Mouse (Mus musculus) small intestine, adult 2 months (tissue): ENCODE measurements around the gene Camta1. TPM values are rescaled to one million over a fixed set of nuclear protein-coding genes. Genes with fewer than 3 reads are reported as not detected.
"Not testable (repeated sequence)": the region's sequence is repeated elsewhere in the genome, so short reads cannot be mapped to it uniquely, and the experiment has no call there.

Source experiments
- H3K27ac ChIP-seq: fragments of 200-500 bp; 2 replicates; pipeline ENCODE4 v1.5.1; 2012; ENCODE audit warnings: low read depth, low read length, control low read depth, inconsistent platforms; ENCODE audit not compliant: insufficient read depth
- H3K27me3 ChIP-seq: fragments of 200-500 bp; 2 replicates; pipeline ENCODE4 v1.6.1; 2012; ENCODE audit warnings: mild to moderate bottlenecking, moderate library complexity, low read length, inconsistent platforms; ENCODE audit not compliant: control insufficient read depth, insufficient read depth
- H3K36me3 ChIP-seq: fragments of 200-500 bp; 2 replicates; pipeline ENCODE4 v1.6.1; 2012; ENCODE audit warnings: mild to moderate bottlenecking, low read length, control low read depth, inconsistent platforms; ENCODE audit not compliant: control insufficient read depth, insufficient read depth
- H3K4me1 ChIP-seq: fragments of 200-500 bp; 2 replicates; pipeline ENCODE4 v1.6.1; 2012; ENCODE audit warnings: low read length, inconsistent platforms, mixed read lengths; ENCODE audit not compliant: control insufficient read depth, insufficient read depth, insufficient read length
- H3K4me3 ChIP-seq: fragments of 200-500 bp; 2 replicates; pipeline ENCODE4 v1.5.1; 2012; ENCODE audit warnings: low read depth, mild to moderate bottlenecking, control low read depth, inconsistent platforms, low read length, moderate library complexity
- CTCF ChIP-seq: fragments of 200-500 bp; IDR thresholded peaks from 2 replicates; pipeline ENCODE4 v1.5.1; 2012; ENCODE audit warnings: low read depth, mild to moderate bottlenecking, control low read depth, inconsistent platforms, low read length, moderate library complexity, mixed read lengths; ENCODE audit not compliant: insufficient replicate concordance, insufficient read length; ENCODE audit errors: extremely low read depth
- POLR2A ChIP-seq: fragments of 200-500 bp; IDR thresholded peaks from 2 replicates; pipeline ENCODE4 v1.6.1; 2012; ENCODE audit warnings: low read depth, mild to moderate bottlenecking, control low read depth, inconsistent platforms, low read length, moderate library complexity
- WGBS: fragments of 180-500 bp; shearing (Covaris S2); methylation state at CpG from one replicate; pipeline ENCODE4 v1.1.7; 2018; 5-methylcytosine and 5-hydroxymethylcytosine counted together
- polyA plus RNA-seq: library from polyadenylated mRNA; depleted of rRNA; stranded (reverse); fragments of >200 nt; gene quantifications from 2 replicates; pipeline ENCODE4 v1.2.3, GENCODE M21; 2012

Gene Camta1
- polyA plus RNA-seq, 1 experiment: 2.2 TPM

- Histone ChIP-seq H3K4me3 (no peak overlapping the region), H3K27ac (no peak overlapping the region), H3K36me3 (no peaks in the 10 kb centered on the region), H3K4me1 (peaks cover 5% of the 10 kb centered on the region), H3K27me3 (no peaks in the 10 kb centered on the region)
- TF ChIP-seq POLR2A (no peak), CTCF (no peak)
- 86% methylated on average over 4 of the region's 4 CpGs for WGBS
Measured at GRCm38 (mm10) chr4:150888492-150888891, 973.2 kb downstream of the Camta1 start.

- Histone ChIP-seq H3K4me1 (peaks cover 5% of the 10 kb centered on the region), H3K27ac (no peak overlapping the region), H3K36me3 (no peaks in the 10 kb centered on the region), H3K4me3 (no peak overlapping the region), H3K27me3 (no peaks in the 10 kb centered on the region)
- TF ChIP-seq CTCF (no peak), POLR2A (no peak)
- WGBS: 93% methylated on average over 5 of the region's 5 CpGs
Measured at GRCm38 (mm10) chr4:150887903-150888302, 973.8 kb downstream of the Camta1 start.

- TF ChIP-seq POLR2A (no peak), CTCF (no peak)
- no peaks in the 10 kb centered on the region for H3K36me3 ChIP-seq
- H3K4me1 ChIP-seq: peaks cover 6% of the 10 kb centered on the region; the same call in 1 of the 2 replicates
- no peak overlapping the region for H3K27ac ChIP-seq
- no peaks in the 10 kb centered on the region for H3K27me3 ChIP-seq
- no peak overlapping the region for H3K4me3 ChIP-seq
- 81% methylated on average over 5 of the region's 5 CpGs for WGBS
Measured at GRCm38 (mm10) chr4:150882632-150883031, 979.0 kb downstream of the Camta1 start.

GRCm38 (mm10) chr4:150880364-150880763 is 981.3 kb downstream of the Camta1 start:
- 92% methylated on average over 5 of the region's 5 CpGs for WGBS
- TF ChIP-seq POLR2A (no peak), CTCF (no peak)
- peaks cover 6% of the 10 kb centered on the region; the same call in 1 of the 2 replicates for H3K4me1 ChIP-seq

GRCm38 (mm10) chr4:150879631-150880030 is 982.0 kb downstream of the Camta1 start:
- H3K4me1 ChIP-seq: peaks cover 6% of the 10 kb centered on the region; the same call in 1 of the 2 replicates
- 97% methylated on average over 22 of the region's 22 CpGs for WGBS
- no peaks in the 10 kb centered on the region for H3K36me3 ChIP-seq

More at GRCm38 (mm10) chr4:150880364-150880763, 981.3 kb downstream of the Camta1 start:
- Histone ChIP-seq H3K36me3 (no peaks in the 10 kb centered on the region), H3K4me3 (no peak overlapping the region), H3K27me3 (no peaks in the 10 kb centered on the region), H3K27ac (no peak overlapping the region)

GRCm38 (mm10) chr4:150875393-150875792 is 986.3 kb downstream of the Camta1 start:
- Histone ChIP-seq H3K27ac (no peak overlapping the region), H3K4me3 (no peak overlapping the region), H3K27me3 (no peaks in the 10 kb centered on the region), H3K4me1 (no peaks in the 10 kb centered on the region; the same call in 1 of the 2 replicates), H3K36me3 (no peaks in the 10 kb centered on the region)
- TF ChIP-seq POLR2A (no peak), CTCF (no peak)
- 40% methylated on average over 10 of the region's 10 CpGs for WGBS

More at GRCm38 (mm10) chr4:150879631-150880030, 982.0 kb downstream of the Camta1 start:
- Histone ChIP-seq H3K27me3 (no peaks in the 10 kb centered on the region), H3K4me3 (no peak overlapping the region), H3K27ac (no peak overlapping the region)
- TF ChIP-seq CTCF (no peak), POLR2A (no peak)

GRCm38 (mm10) chr4:150874416-150874815 is 987.3 kb downstream of the Camta1 start:
- H3K27ac ChIP-seq, H3K36me3 ChIP-seq, H3K4me3 ChIP-seq, H3K4me1 ChIP-seq, H3K27me3 ChIP-seq: not testable (repeated sequence)
- WGBS: 61% methylated on average over 4 of the region's 4 CpGs
